Mouse (Mus musculus) spleen, adult 2 months (tissue): ENCODE measurements around the gene Npas3. TPM values are rescaled to one million over a fixed set of nuclear protein-coding genes. Genes with fewer than 3 reads are reported as not detected.

Experiments used
- DNase-seq, 2 experiments: peaks; one replicate each; pipeline versions ENCODE4 v3.0.0 to v3.0.0-alpha.2; 2012 to 2021; ENCODE audit warnings: low spot score in 2 of 2, low read depth in 1 of 2
- H3K27ac ChIP-seq: fragments of 200-500 bp; 2 replicates; pipeline ENCODE4 v1.5.1; 2012; ENCODE audit warnings: low read length, inconsistent platforms; ENCODE audit not compliant: insufficient read depth
- H3K27me3 ChIP-seq: fragments of 200-500 bp; 2 replicates; pipeline ENCODE4 v1.6.1; 2012; ENCODE audit warnings: mild to moderate bottlenecking, moderate library complexity, low read length, inconsistent platforms; ENCODE audit not compliant: control insufficient read depth, insufficient read depth
- H3K36me3 ChIP-seq: fragments of 200-500 bp; 2 replicates; pipeline ENCODE4 v1.6.1; 2012; ENCODE audit warnings: mild to moderate bottlenecking, low read length, inconsistent platforms; ENCODE audit not compliant: control insufficient read depth, insufficient read depth
- H3K4me1 ChIP-seq: fragments of 200-500 bp; 2 replicates; pipeline ENCODE4 v1.6.1; 2011; ENCODE audit warnings: inconsistent platforms; ENCODE audit not compliant: control insufficient read depth, insufficient read depth, insufficient read length
- H3K4me3 ChIP-seq: fragments of 200-500 bp; 2 replicates; pipeline ENCODE4 v1.5.1; 2011; ENCODE audit warnings: mild to moderate bottlenecking, inconsistent platforms; ENCODE audit not compliant: insufficient read depth, insufficient read length; ENCODE audit errors: extremely low read depth
- CTCF ChIP-seq: fragments of 200-500 bp; IDR thresholded peaks from 2 replicates; pipeline ENCODE4 v1.5.1; 2011; ENCODE audit warnings: mild to moderate bottlenecking, inconsistent platforms; ENCODE audit not compliant: insufficient read depth, insufficient read length, insufficient replicate concordance; ENCODE audit errors: extremely low read depth
- POLR2A ChIP-seq: fragments of 200-500 bp; IDR thresholded peaks from 2 replicates; pipeline ENCODE4 v1.6.1; 2011; ENCODE audit warnings: low read depth, low read length, inconsistent platforms
- WGBS: fragments of 180-500 bp; shearing (Covaris S2); methylation state at CpG from one replicate; pipeline ENCODE4 v1.1.7; 2018; 5-methylcytosine and 5-hydroxymethylcytosine counted together
- polyA plus RNA-seq: library from polyadenylated mRNA; depleted of rRNA; stranded (reverse); fragments of >200 nt; gene quantifications from 2 replicates; pipeline ENCODE4 v1.2.3, GENCODE M21; 2012

Npas3 gene
- polyA plus RNA-seq, 1 experiment = 0.26 TPM

- Histone ChIP-seq H3K4me1 (no peaks in the 10 kb centered on the region), H3K4me3 (no peak overlapping the region), H3K27ac (no peak overlapping the region), H3K27me3 (no peaks in the 10 kb centered on the region), H3K36me3 (no peaks in the 10 kb centered on the region)
- TF ChIP-seq POLR2A = no peak
- no peak for DNase-seq
- 25% methylated on average over 6 of the region's 6 CpGs for WGBS
Measured at GRCm38 (mm10) chr12:53277393-53277792, 28.9 kb downstream of the Npas3 start.

GRCm38 (mm10) chr12:53290341-53290740, 41.9 kb downstream of the Npas3 start:
- Histone ChIP-seq H3K4me3 (no peak overlapping the region), H3K36me3 (no peaks in the 10 kb centered on the region), H3K27ac (no peak overlapping the region), H3K27me3 (no peaks in the 10 kb centered on the region), H3K4me1 (no peaks in the 10 kb centered on the region)
- 82% methylated on average over 4 of the region's 4 CpGs for WGBS
- DNase-seq = no peak
- TF ChIP-seq POLR2A (no peak), CTCF (no peak)

- no peak for DNase-seq
- no peaks in the 10 kb centered on the region for H3K4me1 ChIP-seq
- 92% methylated on average over 10 of the region's 10 CpGs for WGBS
- TF ChIP-seq CTCF (no peak), POLR2A (no peak)
- H3K36me3 ChIP-seq = no peaks in the 10 kb centered on the region
- H3K27me3 ChIP-seq = no peaks in the 10 kb centered on the region
- no peak overlapping the region for H3K27ac ChIP-seq
- no peak overlapping the region for H3K4me3 ChIP-seq
Measured at GRCm38 (mm10) chr12:53290846-53291245, 42.4 kb downstream of the Npas3 start.

- TF ChIP-seq POLR2A (no peak), CTCF (no peak)
- Histone ChIP-seq H3K27me3 (no peaks in the 10 kb centered on the region), H3K4me3 (no peak overlapping the region), H3K4me1 (no peaks in the 10 kb centered on the region), H3K36me3 (no peaks in the 10 kb centered on the region), H3K27ac (no peak overlapping the region)
- DNase-seq = no peak
- WGBS = 91% methylated on average over 8 of the region's 8 CpGs
Measured at GRCm38 (mm10) chr12:53292010-53292409, 43.5 kb downstream of the Npas3 start.

- H3K27me3 ChIP-seq = no peaks in the 10 kb centered on the region
- H3K27ac ChIP-seq = no peak overlapping the region
- no peaks in the 10 kb centered on the region for H3K4me1 ChIP-seq
- TF ChIP-seq CTCF = no peak
- TF ChIP-seq POLR2A = no peak
- WGBS = 85% methylated on average over 17 of the region's 17 CpGs
- DNase-seq = no peak
- no peaks in the 10 kb centered on the region for H3K36me3 ChIP-seq
- no peak overlapping the region for H3K4me3 ChIP-seq
Measured at GRCm38 (mm10) chr12:53292508-53293300, 44.2 kb downstream of the Npas3 start.

GRCm38 (mm10) chr12:53294011-53294410, 45.5 kb downstream of the Npas3 start:
- H3K27ac ChIP-seq = no peak overlapping the region
- TF ChIP-seq CTCF (no peak), POLR2A (no peak)
- H3K27me3 ChIP-seq = no peaks in the 10 kb centered on the region
- WGBS = 92% methylated on average over 7 of the region's 7 CpGs
- H3K36me3 ChIP-seq = no peaks in the 10 kb centered on the region
- DNase-seq = no peak
- no peak overlapping the region for H3K4me3 ChIP-seq
- H3K4me1 ChIP-seq = no peaks in the 10 kb centered on the region

GRCm38 (mm10) chr12:53295747-53296146, 47.3 kb downstream of the Npas3 start:
- H3K27ac ChIP-seq = no peak overlapping the region
- H3K4me3 ChIP-seq = no peak overlapping the region
- H3K4me1 ChIP-seq = no peaks in the 10 kb centered on the region
- TF ChIP-seq POLR2A (no peak), CTCF (no peak)
- 13% methylated on average over 7 of the region's 7 CpGs for WGBS
- H3K27me3 ChIP-seq = no peaks in the 10 kb centered on the region
- H3K36me3 ChIP-seq = no peaks in the 10 kb centered on the region
- DNase-seq = no peak
